Mouse (Mus musculus) c-Kit-negative CD71-positive TER-119-positive erythroid progenitor cells, embryonic 14.5 days (primary cell): Measurements from ENCODE around the gene Slc2a4.
"Not testable (repeated sequence)": the region's sequence is repeated elsewhere in the genome, so short reads cannot be mapped to it uniquely, and the experiment has no call there.

ENCODE experiments used
- DNase-seq: peaks from one replicate; pipeline ENCODE4 v3.0.0-alpha.2; 2013; ENCODE audit warnings: low read depth, low spot score

The Slc2a4 gene

GRCm38 (mm10) chr11:69970775-69971174 is 22.8 kb upstream of the Slc2a4 start:
- no peak for DNase-seq

GRCm38 (mm10) chr11:69970222-69970621 is 22.2 kb upstream of the Slc2a4 start:
- no peak for DNase-seq

DNA sequence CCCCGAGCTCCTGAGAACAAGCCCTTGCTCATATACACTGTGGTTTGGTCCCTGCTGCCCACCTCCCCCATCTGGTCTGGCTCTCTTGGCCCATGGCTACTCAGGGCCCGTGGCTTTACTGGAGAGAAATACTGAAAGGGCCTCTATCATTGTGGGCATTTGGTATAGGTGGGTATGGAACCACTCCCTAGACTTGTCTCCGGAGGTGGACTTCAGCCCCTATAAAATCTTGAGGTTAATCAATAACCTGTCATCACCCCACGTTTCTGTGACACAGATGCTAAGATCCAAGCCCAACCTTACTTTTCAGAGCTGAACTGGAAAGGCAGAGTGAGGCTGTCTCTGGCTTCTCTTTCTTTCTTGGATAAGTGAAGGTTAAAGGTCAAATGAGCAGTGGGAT is 20.8 kb upstream of the Slc2a4 start:
- DNase-seq, result no peak

DNA sequence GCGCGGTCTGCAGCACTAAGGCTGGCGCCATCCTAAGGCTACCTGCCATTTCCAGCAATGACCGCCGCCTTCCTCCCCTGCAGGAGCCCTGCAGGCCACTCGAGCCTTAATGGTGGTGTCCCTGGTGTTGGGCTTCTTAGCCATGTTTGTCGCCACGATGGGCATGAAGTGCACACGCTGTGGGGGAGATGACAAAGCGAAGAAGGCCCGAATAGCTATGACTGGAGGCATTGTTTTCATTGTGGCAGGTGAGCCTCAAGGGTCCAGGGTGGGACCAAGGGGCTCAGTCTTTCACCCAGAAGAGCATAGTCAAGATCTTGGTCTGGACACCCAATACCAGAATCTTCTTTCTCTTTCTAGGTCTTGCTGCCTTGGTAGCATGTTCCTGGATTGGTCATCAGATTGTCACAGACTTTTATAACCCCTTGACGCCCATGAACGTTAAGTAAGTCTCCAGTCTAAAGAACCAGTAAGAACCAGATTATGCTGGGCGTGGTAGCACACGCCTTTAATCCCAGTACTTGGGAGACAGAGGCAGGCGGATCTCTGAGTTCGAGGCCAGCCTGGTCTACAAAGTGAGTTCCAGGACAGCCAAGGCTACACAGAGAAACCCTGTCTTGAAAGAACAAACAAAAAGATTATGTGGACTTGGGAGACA is 19.0 kb upstream of the Slc2a4 start:
- DNase-seq, result no peak

DNA sequence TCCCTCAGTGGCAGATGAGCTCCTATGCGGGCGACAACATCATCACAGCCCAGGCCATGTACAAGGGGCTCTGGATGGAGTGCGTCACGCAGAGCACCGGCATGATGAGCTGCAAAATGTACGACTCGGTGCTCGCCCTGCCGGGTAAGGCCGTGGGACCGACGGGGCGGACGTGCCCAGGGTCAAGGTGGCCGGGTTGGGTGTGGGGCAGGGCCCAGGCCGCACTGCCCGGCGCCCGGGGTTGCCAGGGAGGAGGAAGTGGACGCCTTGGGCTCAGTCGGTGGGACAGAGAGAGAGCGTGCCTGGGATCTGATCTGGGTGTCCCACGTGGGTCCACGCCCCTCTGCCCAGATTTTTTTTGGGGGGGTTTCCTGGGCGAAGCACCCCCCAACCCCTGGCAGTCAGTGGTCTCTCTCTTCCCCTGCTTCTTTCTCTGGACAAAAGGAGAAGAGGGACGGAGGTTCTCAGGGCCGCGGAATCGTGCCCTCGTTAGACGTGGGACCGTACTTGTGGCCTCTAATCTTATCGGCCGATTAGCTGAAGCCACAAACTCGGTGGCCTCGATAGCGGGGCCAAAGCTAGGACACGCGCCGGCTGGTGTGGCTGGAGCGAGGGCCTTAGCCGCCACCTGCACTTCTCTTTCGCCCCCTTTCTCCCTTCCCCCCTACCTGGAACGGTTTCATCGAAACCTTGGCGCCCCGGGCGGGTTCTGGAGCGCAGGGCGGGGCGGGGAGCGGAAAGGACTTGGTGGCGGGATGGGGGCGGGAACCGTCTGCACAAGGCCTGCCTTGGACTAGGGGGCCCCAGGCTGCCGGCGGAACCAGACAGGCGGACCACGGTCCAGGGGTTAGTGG is 18.2 kb upstream of the Slc2a4 start:
- DNase-seq, result no peak

DNA sequence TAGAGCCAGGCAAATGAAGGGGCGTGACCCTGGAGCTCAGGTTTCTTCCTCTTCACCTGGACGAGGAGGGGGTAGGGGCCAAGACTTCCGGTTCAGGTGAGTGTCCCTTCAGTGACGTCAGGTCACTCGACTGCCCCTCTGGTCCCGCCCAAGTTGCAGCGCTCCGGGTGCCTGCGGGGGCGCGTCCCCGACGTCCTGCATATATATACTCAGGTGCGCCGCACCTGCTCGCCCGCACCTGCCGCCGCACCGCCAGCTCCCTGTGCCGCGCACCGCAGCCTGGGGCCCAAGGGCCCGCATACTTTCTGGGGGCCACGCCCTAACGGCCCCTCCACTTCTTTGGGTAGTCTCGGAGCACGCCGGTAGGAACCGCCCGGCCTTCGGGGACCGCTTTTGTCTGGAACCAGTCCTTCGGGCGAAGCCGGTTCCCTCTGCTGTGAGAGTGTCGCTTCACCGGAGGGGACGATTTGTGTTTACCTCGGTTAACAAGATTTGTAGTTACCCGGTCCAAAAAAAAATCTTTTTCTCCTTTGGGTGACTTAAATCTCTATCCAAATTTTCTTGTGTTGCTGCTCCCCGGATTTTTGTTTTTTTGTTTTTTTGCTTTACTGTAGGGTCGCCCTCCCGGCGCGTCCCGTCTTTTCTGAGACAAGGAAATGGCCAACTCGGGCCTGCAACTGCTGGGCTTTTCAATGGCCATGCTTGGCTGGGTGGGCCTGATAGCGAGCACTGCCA is 17.4 kb upstream of the Slc2a4 start:
- no peak for DNase-seq

- no peak for DNase-seq
These were observed 16.8 kb upstream of the Slc2a4 start, which contains the start of gene Cldn7 for GRCm38 (mm10) chr11:69964650-69965270. Gene Cldn7 (plus strand): TSS chr11:69964779.

- no peak for DNase-seq
These were observed 13.9 kb upstream of the Slc2a4 start for GRCm38 (mm10) chr11:69961841-69962240.

GRCm38 (mm10) chr11:69960616-69961015 is 12.6 kb upstream of the Slc2a4 start:
- DNase-seq, result no peak

GRCm38 (mm10) chr11:69956218-69956617 is 8.2 kb upstream of the Slc2a4 start:
- DNase-seq, result no peak

- not testable (repeated sequence) for DNase-seq
These were observed 7.6 kb upstream of the Slc2a4 start for GRCm38 (mm10) chr11:69955618-69956017.

DNA sequence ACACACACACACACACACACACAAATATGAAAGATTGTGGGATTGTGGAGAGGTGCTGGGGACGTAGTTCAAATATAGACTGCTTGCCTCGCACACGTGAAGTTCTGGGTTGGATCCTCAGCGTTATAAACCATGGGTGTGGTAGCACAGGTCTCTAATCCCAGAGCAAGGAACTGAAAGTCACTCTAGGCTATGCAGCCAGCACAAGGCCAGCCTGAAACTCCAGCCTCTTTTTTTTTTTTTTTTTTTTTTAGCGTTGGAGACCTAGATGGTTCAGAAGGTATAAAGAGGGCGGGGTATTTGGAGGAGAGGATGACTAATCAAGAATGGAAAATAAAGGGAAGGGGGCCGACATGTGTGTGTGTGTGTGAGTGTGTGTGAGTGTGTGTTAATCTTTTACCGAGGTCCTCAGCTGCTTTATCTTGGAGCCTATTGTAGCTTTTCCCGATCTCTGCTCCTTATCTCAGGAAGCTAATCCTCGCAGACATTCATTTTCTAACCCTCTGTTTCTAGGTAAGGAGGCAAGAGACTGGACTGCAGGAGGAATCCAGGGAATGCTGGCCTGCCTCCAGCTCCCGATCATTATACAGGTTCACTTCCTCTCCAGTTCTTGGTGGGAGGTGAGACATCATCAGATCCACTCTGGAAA is 5.4 kb upstream of the Slc2a4 start:
- no peak for DNase-seq

- DNase-seq, result no peak
These were observed 4.3 kb upstream of the Slc2a4 start for GRCm38 (mm10) chr11:69952274-69952673.

GRCm38 (mm10) chr11:69950807-69951459 is 2.9 kb upstream of the Slc2a4 start:
- DNase-seq, result no peak

DNA sequence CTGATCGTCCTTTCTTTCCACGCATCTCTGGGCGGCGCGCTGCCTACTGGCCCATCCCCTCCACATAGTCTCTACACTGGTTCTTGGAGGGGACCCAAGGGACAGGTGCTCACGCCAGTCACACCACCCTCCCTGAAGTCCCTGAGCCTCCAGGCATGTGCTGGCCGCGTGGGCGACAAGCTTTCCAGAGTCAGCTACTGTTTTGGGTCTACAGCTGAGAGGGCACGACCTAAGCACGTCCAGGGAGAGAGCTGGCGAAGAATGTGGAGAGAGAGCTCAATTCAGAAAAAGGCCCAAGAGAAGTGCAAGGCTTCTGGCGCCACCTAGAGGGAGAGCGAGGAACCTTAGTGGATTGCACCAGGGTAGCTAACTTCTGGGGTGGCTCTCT is 769 bp upstream of the Slc2a4 start:
- DNase-seq, result peak; percentile 90

DNA sequence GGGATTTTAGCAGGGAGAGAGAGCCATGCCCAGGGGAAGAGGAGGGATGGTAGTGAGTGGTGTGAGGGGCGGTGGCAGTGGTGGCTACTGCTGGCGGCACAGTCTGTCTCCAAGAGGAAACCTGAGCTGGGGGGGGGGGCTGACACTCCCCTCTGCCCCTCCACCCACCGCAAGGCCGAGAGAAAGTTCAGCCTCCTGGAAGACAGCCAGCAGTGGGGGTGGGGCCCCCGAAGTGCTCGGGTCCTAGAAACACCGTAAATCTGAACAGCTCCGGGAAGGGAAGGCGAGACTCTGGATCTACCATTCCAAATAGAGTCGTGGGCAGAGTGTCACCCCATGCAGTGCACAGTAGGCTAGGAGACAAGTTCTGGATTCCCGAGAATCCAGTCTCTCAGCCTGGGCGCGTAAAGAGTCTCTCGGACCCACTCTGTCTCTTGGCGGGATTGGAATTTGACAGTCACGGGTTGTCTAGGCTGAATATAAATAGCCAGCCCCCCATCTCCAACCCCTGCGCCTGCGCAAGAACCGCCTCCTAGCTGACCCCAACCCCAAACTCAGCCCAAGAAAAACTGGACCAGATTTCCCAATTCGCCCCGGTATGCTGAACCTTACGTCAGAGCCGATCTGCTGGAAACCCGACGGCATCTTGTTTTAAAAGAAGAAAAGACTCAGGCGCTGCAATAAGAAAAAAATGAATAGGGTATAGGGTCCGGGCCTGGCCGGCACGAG is 487 bp downstream of the Slc2a4 start:
- no peak for DNase-seq

DNA sequence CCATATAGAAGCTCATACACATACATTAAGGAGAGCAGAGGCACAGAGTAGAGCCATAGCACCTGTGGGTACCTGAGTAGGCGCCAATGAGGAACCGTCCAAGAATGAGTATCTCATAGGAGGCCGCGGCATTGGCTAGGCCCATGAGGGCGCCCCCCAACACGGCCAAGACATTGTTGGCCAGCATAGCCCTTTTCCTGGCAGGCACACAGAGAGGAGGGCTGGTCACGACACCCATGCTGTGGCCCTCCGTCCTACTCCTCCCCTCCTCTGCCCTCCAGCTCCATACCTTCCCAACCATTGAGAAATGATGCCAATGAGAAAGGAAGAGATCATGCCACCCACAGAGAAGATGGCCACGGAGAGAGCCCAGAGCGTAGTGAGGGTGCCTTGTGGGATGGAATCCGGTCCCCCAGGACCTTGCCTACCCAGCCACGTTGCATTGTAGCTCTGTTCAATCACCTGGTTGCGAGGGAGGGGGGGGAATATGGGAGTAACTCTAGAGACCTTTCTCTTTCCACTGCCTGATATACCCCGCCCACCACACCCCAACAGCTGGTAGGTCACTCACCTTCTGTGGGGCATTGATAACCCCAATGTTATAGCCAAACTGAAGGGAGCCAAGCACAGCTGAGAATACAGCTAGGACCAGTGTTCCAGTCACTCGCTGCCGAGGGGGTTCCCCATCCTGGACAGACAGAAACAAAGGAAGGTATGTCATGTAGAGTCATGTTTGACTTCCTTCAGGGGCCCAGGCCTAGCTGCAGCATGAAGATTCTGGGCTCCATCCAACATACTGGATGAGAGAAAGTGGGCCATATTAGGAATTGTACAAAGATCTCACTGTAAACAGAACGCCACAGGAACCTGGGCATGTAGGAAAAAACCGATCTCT is 1.7 kb downstream of the Slc2a4 start:
- peak; percentile 79 for DNase-seq

DNA sequence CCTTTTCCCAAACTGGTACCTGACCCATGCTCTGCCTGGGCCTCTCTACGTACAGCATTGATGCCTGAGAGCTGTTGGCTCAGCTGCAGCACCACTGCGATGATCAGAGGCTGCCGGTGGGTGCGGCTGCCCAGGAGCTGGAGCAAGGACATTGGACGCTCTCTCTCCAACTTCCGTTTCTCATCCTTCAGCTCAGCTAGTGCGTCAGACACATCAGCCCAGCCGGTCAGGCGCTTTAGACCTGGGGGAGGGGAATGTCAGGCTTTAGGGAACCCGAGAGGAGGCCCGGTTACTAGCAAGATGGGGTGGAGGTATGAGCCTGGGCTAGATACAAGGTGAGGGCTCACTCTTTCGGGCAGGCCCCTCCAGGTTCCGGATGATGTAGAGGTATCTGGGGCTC is 2.8 kb downstream of the Slc2a4 start:
- DNase-seq, result no peak

DNA sequence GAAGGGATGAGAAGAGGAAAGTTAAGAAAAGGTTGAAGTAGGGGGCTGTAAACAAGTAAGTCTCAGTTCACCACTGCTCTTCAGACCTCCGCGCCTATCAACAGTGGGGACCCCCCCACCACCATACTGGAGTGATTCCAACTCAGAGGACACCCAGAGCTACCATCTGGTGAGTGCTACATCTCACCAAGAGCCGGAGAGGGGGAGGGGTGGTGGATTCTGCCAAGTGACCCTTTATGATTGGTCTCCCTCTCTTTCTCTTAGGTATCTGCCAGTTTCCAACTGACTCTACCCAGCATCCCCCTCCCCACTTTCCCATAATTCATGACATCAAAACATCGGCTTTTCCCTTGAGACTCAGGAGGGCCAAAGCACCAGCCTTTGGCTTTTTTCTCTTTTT is 7.0 kb downstream of the Slc2a4 start:
- DNase-seq, result no peak
